Mouse (Mus musculus) liver, adult 2 months (tissue): ENCODE results near the gene Mrm2. TPM values are rescaled to one million over a fixed set of nuclear protein-coding genes. Genes with fewer than 3 reads are reported as not detected.

Source experiments
- DNase-seq: peaks from one replicate; pipeline ENCODE4 v3.0.0-alpha.2; 2011; ENCODE audit warnings: low read depth, low spot score; ENCODE audit errors: extremely low read depth
- H3K27ac ChIP-seq: fragments of 200-500 bp; replicated peaks from 2 replicates; pipeline ENCODE4 v1.5.1; 2012; ENCODE audit warnings: low read depth, mild to moderate bottlenecking, control low read depth, inconsistent platforms, low read length; ENCODE audit not compliant: insufficient read depth
- H3K27me3 ChIP-seq: fragments of 200-500 bp; 2 replicates; pipeline ENCODE4 v1.6.1; 2012; ENCODE audit warnings: mild to moderate bottlenecking, moderate library complexity, low read length, inconsistent platforms; ENCODE audit not compliant: control insufficient read depth, insufficient read depth
- H3K36me3 ChIP-seq: fragments of 200-500 bp; 2 replicates; pipeline ENCODE4 v1.6.1; 2012; ENCODE audit warnings: low read length, inconsistent platforms; ENCODE audit not compliant: control insufficient read depth, insufficient read depth
- H3K4me1 ChIP-seq: fragments of 200-500 bp; 2 replicates; pipeline ENCODE4 v1.6.1; 2011; ENCODE audit warnings: low read length; ENCODE audit not compliant: control insufficient read depth, insufficient read depth
- H3K4me3 ChIP-seq: fragments of 200-500 bp; 2 replicates; pipeline ENCODE4 v1.5.1; 2011; ENCODE audit warnings: low read depth, mild to moderate bottlenecking, control low read depth, low read length, moderate library complexity; ENCODE audit not compliant: insufficient read depth
- H3K79me2 ChIP-seq: fragments of 200-500 bp; 2 replicates; pipeline ENCODE4 v1.6.1; 2012; ENCODE audit warnings: inconsistent platforms, mild to moderate bottlenecking, low read length, moderate library complexity; ENCODE audit not compliant: control insufficient read depth, insufficient read depth
- H3K9ac ChIP-seq: fragments of 200-500 bp; 2 replicates; pipeline ENCODE4 v1.6.1; 2012; ENCODE audit warnings: low read depth, mild to moderate bottlenecking, control low read depth, inconsistent platforms, low read length
- CTCF ChIP-seq: fragments of 200-500 bp; IDR thresholded peaks from 2 replicates; pipeline ENCODE4 v1.5.1; 2011; ENCODE audit warnings: low read depth, low read length, control low read depth
- POLR2A ChIP-seq: fragments of 200-500 bp; IDR thresholded peaks from 2 replicates; pipeline ENCODE4 v1.6.1; 2011; ENCODE audit warnings: low read length, control low read depth; ENCODE audit not compliant: insufficient read depth; ENCODE audit errors: extremely low read depth
- WGBS: fragments of 180-500 bp; shearing (Covaris S2); methylation state at CpG from one replicate; pipeline ENCODE4 v1.1.7; 2018; 5-methylcytosine and 5-hydroxymethylcytosine counted together
- polyA plus RNA-seq: library from polyadenylated mRNA; depleted of rRNA; stranded (reverse); fragments of >200 nt; gene quantifications from 2 replicates; pipeline ENCODE4 v1.2.3, GENCODE M21; 2012; rRNA removed
- total RNA-seq: library from RNA; depleted of rRNA; stranded (reverse); fragments of >200 nt; gene quantifications from 2 replicates; pipeline ENCODE4 v1.2.3, GENCODE M21; 2014; rRNA removed

Mrm2 gene
- total RNA-seq, result 6.8 and 8.0 TPM in 2 replicates
- polyA plus RNA-seq, result 8.4 and 8.9 TPM in 2 replicates

- H3K79me2 ChIP-seq, result no peaks in the 10 kb centered on the region
- H3K36me3 ChIP-seq, result no peaks in the 10 kb centered on the region
- peaks cover 6% of the 10 kb centered on the region for H3K4me1 ChIP-seq
- no peaks in the 10 kb centered on the region for H3K27me3 ChIP-seq
- TF ChIP-seq POLR2A (peak; percentile 52; the same call in 1 of the 2 replicates), CTCF (peak; percentile 97)
- peak within 1 kb of the TSS; percentile 75 for H3K27ac ChIP-seq
- H3K4me3 ChIP-seq, result peak within 1 kb of the TSS; percentile 82
- under 1% methylated on average over 39 of the region's 39 CpGs for WGBS
- peak; percentile 78 for DNase-seq
- peak within 1 kb of the TSS; percentile 83 for H3K9ac ChIP-seq
These were observed at the start of gene Mrm2 for GRCm38 (mm10) chr5:140331615-140332512. Mrm2 (minus strand) TSS chr5:140331898.

DNA sequence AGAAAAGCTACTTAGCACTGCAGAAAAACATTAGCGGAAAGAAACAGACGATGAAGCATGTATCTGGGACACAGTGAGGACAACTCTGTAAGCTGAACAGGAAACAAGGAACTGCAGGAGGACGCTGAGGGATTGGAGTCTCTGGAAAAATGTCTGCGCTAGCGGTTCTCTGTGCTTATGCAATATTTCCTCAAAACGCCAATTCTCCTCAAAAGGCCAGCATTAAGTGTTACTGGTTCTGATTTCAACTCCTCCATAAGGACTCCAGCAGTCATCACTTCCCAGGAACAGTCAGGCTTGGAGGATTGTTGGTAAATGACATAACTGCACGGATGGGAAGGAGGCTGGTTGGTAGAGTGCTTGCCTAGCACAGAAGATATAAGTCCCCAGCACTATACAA, 49.5 kb upstream of the Mrm2 start:
- no peak for TF ChIP-seq CTCF

GRCm38 (mm10) chr5:140379299-140379698, 47.6 kb upstream of the Mrm2 start:
- TF ChIP-seq POLR2A, result no peak
- TF ChIP-seq CTCF, result no peak
- DNase-seq, result peak; percentile 22
- Histone ChIP-seq H3K4me1 (peaks cover 32% of the 10 kb centered on the region), H3K27me3 (no peaks in the 10 kb centered on the region), H3K27ac (peak overlapping the region; percentile 28; the same call in 1 of the 2 replicates), H3K36me3 (no peaks in the 10 kb centered on the region), H3K4me3 (no peak overlapping the region), H3K79me2 (peaks cover 52% of the 10 kb centered on the region; the same call in 1 of the 2 replicates), H3K9ac (no peak overlapping the region)
- WGBS, result 48% methylated on average over 6 of the region's 6 CpGs

More for the DNA sequence above, 49.5 kb upstream of the Mrm2 start:
- Histone ChIP-seq H3K36me3 (no peaks in the 10 kb centered on the region), H3K4me3 (no peak overlapping the region), H3K4me1 (peaks cover 27% of the 10 kb centered on the region), H3K79me2 (peaks cover 51% of the 10 kb centered on the region; the same call in 1 of the 2 replicates), H3K27me3 (no peaks in the 10 kb centered on the region), H3K9ac (no peak overlapping the region), H3K27ac (peak overlapping the region; percentile 57)
- peak; percentile 17 for DNase-seq
- 78% methylated on average over 7 of the region's 7 CpGs for WGBS

DNA sequence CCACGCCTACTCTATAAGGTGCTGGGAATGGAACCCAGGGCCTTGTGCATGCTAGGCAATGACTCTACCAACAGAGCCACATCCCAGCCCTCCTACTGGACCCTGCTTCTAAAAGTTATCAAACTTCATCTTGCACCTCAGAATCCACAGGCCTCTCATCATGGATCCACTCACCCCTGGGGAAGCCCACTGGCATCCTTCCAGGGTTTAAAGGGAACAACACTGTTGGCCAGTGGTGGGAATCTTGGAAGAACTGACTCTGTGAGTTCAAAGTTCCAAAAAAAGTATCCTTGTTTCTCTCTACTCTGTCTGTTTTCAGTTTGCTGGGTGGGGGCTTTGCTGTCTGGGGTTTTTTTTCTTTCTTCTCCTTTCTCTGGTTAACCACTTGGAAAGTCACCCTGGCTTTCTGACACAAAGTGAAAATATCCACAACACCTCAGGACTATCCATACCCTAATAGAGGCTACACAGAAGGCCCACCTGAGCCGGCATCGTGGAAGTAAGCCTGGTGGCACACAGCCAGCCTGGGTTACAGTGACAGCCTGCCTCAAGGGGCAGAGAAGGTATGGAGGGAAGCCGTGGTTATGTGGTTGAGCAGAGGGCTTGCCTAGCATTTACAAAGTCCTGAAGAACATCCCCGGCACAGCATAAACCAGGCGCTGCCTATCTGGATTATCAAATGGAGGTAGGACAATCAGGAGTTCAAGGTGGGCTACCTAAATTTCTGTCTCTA, 46.6 kb upstream of the Mrm2 start:
- 73% methylated on average over 6 of the region's 6 CpGs for WGBS
- no peak overlapping the region for H3K4me3 ChIP-seq
- peaks cover 51% of the 10 kb centered on the region; the same call in 1 of the 2 replicates for H3K79me2 ChIP-seq
- no peaks in the 10 kb centered on the region for H3K27me3 ChIP-seq
- H3K9ac ChIP-seq, result no peak overlapping the region
- peaks cover 27% of the 10 kb centered on the region for H3K4me1 ChIP-seq
- DNase-seq, result no peak
- no peaks in the 10 kb centered on the region for H3K36me3 ChIP-seq
- H3K27ac ChIP-seq, result no peak overlapping the region
- no peak for TF ChIP-seq CTCF
- no peak for TF ChIP-seq POLR2A

DNA sequence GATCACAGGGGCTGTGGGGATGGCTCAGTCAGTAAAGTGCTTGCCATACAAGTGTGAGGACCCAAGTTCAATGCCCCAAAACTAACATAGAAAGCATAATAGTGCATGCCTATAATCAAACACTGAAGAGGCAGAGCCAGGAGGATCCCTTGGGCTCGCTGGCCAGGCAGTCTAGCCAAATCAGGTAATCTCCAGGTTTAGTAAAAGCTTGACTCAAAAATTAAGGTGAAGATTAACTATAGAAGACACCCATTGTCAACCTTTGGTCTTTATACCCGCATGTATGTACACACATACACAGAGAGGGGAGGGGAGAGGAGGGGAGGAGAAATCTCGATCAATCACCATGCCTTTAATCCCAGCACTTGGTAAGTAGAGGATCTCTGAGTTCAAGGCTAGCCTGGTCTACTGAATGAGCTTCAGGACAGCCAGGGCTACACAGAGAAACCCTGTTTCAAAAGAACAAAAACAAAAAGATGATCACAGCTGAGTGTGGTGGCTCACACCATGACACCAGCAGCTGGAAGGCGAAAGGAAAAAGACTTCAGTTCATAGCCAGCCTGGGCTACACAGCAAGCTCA, 43.6 kb upstream of the Mrm2 start:
- Histone ChIP-seq H3K79me2 (peaks cover 39% of the 10 kb centered on the region; the same call in 1 of the 2 replicates), H3K36me3 (no peaks in the 10 kb centered on the region), H3K4me1 (peaks cover 29% of the 10 kb centered on the region), H3K9ac (no peak overlapping the region), H3K4me3 (no peak overlapping the region), H3K27me3 (no peaks in the 10 kb centered on the region), H3K27ac (no peak overlapping the region)
- WGBS, result 46% methylated on average over 4 of the region's 4 CpGs
- peak; percentile 26 for DNase-seq
- TF ChIP-seq CTCF, result no peak
- TF ChIP-seq POLR2A, result no peak
